Mouse (Mus musculus) naive thymus-derived CD4-positive, alpha-beta T cell, adult 2 months (primary cell): ENCODE results near the gene Cacnb4.

Experiments used
- DNase-seq: peaks from one replicate; pipeline ENCODE4 v3.0.0-alpha.2; 2011; ENCODE audit warnings: low read depth

The Cacnb4 gene

GRCm38 (mm10) chr2:52676023-52676912 is at the start of gene Cacnb4:
Gene Cacnb4 (minus strand): TSS chr2:52676831.
- DNase-seq: peak; percentile 6

GRCm38 (mm10) chr2:52720231-52721025 is 43.8 kb upstream of the Cacnb4 start:
- DNase-seq: no peak

GRCm38 (mm10) chr2:52717076-52717475 is 40.4 kb upstream of the Cacnb4 start:
- DNase-seq: no peak

- DNase-seq: no peak
Observed at GRCm38 (mm10) chr2:52715538-52715937, 38.9 kb upstream of the Cacnb4 start.

- DNase-seq: no peak
Observed at GRCm38 (mm10) chr2:52714111-52714510, 37.5 kb upstream of the Cacnb4 start.

- no peak for DNase-seq
Observed at GRCm38 (mm10) chr2:52710804-52711203, 34.2 kb upstream of the Cacnb4 start.

- no peak for DNase-seq
Observed at GRCm38 (mm10) chr2:52709417-52709816, 32.8 kb upstream of the Cacnb4 start.

- no peak for DNase-seq
Observed at GRCm38 (mm10) chr2:52701368-52702036, 24.9 kb upstream of the Cacnb4 start.

- DNase-seq: no peak
Observed at GRCm38 (mm10) chr2:52700352-52700751, 23.7 kb upstream of the Cacnb4 start.

GRCm38 (mm10) chr2:52694604-52695003 is 18.0 kb upstream of the Cacnb4 start:
- DNase-seq: no peak

- DNase-seq: no peak
Observed at GRCm38 (mm10) chr2:52691745-52692144, 15.1 kb upstream of the Cacnb4 start.

GRCm38 (mm10) chr2:52686601-52687000 is 10.0 kb upstream of the Cacnb4 start:
- no peak for DNase-seq

GRCm38 (mm10) chr2:52677589-52677988 is 958 bp upstream of the Cacnb4 start:
- DNase-seq: no peak

- DNase-seq: no peak
Observed at GRCm38 (mm10) chr2:52676913-52677303, 277 bp upstream of the Cacnb4 start.

GRCm38 (mm10) chr2:52675278-52675987 is 1.2 kb downstream of the Cacnb4 start:
- DNase-seq: peak; percentile 5

- DNase-seq: no peak
Observed at GRCm38 (mm10) chr2:52674886-52675277, 1.7 kb downstream of the Cacnb4 start.

- no peak for DNase-seq
Observed at GRCm38 (mm10) chr2:52673172-52673571, 3.5 kb downstream of the Cacnb4 start.

GRCm38 (mm10) chr2:52670733-52671132 is 5.9 kb downstream of the Cacnb4 start:
- no peak for DNase-seq

- DNase-seq: no peak
Observed at GRCm38 (mm10) chr2:52668480-52668879, 8.2 kb downstream of the Cacnb4 start.

- no peak for DNase-seq
Observed at GRCm38 (mm10) chr2:52656722-52657121, 19.9 kb downstream of the Cacnb4 start.

GRCm38 (mm10) chr2:52654541-52654940 is 22.1 kb downstream of the Cacnb4 start:
- DNase-seq: no peak

- no peak for DNase-seq
Observed at GRCm38 (mm10) chr2:52651547-52651946, 25.1 kb downstream of the Cacnb4 start.
